Mouse (Mus musculus) gastrocnemius, postnatal 4 days (tissue): ENCODE results near the gene Ap3m1. TPM values are rescaled to one million over a fixed set of nuclear protein-coding genes. Genes with fewer than 3 reads are reported as not detected.

Experiments used
- DNase-seq, 2 experiments: peaks; one replicate each; pipeline ENCODE4 v3.0.0; 2021 to 2022; ENCODE audit warnings: low spot score in 2 of 2, mixed read lengths in 2 of 2
- total RNA-seq, 2 experiments: library from RNA; stranded (reverse); gene quantifications; 2 replicates each; pipeline ENCODE4 v1.2.3; 2021

Gene Ap3m1
- total RNA-seq, 2 experiments from 2014 or later, result 58.0 to 58.7 TPM

DNA sequence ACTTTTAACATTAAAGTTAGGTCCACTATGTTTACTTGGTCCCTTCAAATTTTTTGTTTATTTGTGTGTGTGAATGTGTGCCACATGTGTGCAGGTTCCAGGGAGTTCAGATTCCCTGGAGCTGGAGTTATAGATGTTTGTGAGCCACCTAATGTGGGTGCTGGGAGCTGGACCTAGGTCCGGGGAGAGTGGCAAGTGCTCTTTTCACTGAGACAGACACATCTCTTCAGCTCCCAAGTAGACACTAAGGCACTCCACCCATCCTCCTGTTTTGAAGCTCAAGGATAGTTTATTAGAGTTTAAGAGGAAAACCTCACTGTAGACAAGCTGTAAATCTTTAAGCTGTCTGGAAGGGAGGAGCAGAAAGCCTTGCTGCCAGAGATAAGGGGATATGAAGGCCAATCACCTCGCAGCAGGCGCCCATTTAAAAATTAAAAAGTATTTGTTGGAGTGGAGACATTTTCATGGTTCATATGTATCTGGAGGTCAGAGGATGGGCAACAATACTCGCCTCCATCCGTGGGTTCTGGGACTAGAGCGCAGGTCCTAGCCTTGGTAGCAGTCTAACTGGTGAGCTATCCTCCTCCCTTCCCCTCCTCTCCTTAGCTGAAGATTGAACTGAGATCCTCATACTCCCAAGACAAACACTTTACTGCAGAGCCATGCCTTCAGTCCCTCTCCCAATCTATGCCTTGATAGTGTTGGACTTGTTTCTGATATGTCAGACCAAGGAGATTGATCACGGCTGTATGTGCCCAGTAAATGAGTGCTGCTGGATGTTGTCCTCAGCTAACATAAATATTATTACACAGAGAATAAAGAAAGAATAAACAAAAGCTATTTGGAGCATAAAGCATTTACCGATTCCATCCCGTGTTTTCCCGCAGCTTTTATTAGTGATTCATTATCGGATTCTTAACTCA, 22.4 kb upstream of the Ap3m1 start:
- no peak for DNase-seq

- no peak for DNase-seq
These were observed 21.7 kb upstream of the Ap3m1 start for GRCm38 (mm10) chr14:21073981-21074380.

GRCm38 (mm10) chr14:21069594-21069993, 17.3 kb upstream of the Ap3m1 start:
- DNase-seq, result no peak

GRCm38 (mm10) chr14:21065490-21066162, 13.3 kb upstream of the Ap3m1 start:
- DNase-seq, result no peak

- DNase-seq, result no peak
These were observed 12.0 kb upstream of the Ap3m1 start for GRCm38 (mm10) chr14:21064321-21064720.

GRCm38 (mm10) chr14:21062766-21063513, 10.6 kb upstream of the Ap3m1 start:
- no peak for DNase-seq

DNA sequence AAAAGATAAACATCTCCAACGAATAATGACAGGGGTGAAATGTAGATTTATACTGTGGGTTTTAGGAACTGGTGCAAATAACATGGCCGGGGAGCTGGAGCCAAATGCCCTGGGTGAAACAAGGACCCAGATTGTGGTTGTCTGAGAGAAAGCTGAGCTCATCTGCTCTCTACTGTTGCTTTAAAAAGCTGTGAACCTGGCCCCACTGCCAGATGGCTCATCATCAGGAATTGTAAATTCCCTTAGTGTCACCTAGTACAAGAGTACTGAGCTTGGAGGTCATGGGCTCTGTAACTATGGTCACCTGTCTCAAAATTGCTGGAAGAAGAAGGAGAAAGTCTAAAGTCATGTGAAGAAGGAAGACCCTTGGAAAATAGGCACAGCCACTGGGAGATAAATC, 6.7 kb upstream of the Ap3m1 start:
- DNase-seq, result no peak

- no peak for DNase-seq
These were observed 1.3 kb upstream of the Ap3m1 start for GRCm38 (mm10) chr14:21053586-21053985.

- DNase-seq, result no peak
These were observed 843 bp upstream of the Ap3m1 start for GRCm38 (mm10) chr14:21053151-21053550.

DNA sequence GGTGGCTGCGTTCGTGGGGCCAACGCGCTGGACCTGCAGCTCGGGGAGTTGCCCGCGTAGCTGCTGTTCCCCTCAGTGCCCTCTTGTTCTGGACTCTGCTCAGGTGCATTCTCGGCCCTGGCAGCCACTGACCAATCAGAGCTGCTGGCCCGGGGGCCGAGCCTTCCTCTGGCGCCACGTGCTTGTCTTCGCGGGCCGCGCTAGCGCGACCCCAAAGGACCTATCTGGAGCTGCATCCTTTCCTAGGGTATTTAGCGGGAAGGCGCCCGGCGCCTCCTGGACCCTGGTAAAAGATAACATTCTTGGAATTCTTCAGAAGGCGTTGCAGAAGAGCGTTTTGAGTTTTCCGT, 448 bp upstream of the Ap3m1 start:
- DNase-seq, result peak; percentile 63 to 78

GRCm38 (mm10) chr14:21051380-21052111, 762 bp downstream of the Ap3m1 start:
- DNase-seq, result no peak

GRCm38 (mm10) chr14:21050734-21051133, 1.6 kb downstream of the Ap3m1 start:
- no peak for DNase-seq

- peak in 1 of 2 experiments; percentile 18 for DNase-seq
These were observed 3.4 kb downstream of the Ap3m1 start for GRCm38 (mm10) chr14:21048879-21049278.

DNA sequence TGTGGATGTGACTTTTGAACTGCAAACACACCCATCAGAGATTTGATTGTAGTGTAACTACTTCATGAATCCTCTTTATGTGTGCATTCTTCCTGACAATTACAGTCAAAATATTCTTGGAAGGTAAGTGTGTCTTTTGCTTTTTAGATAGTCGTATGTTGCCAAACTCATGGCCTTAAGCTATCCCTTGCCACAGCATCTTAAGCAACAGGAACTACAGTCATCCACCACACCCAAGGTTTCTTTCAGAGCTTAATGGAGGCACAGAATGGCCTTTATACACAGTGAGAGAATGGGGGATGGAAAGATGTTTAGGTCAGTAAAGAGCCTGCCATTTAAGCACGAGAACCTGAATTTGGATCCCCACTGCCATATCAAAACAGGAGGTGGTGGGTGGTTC, 4.5 kb downstream of the Ap3m1 start:
- no peak for DNase-seq

DNA sequence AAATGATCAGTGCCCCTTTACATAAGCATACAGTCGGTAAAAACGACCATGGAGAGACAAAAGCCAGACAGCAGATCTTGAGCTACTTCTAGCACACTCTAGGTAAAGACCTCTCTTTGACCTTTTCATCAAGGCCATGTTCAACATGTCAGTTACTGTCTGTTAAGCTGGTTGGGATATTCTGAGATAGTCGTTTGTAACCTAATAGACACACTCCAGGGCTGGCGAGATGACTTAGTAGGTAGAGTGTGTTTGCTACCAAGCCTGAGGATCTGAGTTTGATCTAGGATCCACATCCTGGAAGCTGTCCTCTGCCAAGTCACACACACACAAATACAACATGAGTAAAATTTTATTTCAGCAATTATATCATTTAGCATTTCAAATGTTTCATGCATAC, 12.7 kb downstream of the Ap3m1 start:
- DNase-seq, result no peak

DNA sequence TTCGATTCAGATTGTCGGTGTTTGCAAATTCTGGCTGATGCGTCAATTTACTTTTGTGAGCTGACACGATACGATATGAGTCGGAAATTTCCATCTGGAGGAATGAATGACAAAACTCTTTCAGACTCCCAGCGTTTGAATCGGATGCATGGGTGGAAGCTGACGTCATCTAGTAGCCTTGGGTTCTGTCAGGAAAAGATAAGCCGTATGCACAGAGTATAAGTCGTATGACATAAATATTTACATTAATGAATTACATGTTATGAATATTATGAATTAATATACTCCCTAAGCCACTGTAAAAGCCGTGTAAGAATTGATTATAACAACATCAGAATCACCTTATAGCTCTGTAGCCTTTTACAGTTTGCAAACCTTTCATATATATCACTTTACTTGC, 13.2 kb downstream of the Ap3m1 start:
- no peak for DNase-seq

DNA sequence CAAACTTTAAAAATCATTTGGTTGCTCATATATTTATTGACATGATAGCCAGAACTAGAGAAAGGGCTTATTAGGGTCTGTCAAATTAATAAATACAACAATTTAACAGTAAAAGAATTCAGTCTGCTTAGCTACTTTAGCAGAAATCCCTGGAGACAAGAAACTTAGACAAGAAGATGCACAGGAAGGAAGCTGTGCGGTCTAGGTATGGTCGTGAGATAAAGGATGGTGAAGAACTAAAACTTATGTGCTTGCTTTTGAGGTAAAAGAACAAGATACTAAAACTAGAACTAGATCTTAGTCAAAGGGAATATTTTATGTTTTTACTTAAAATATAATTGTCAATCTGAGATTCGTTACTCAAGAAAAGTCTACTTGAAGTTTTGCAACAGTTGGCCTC, 17.5 kb downstream of the Ap3m1 start:
- no peak for DNase-seq

DNA sequence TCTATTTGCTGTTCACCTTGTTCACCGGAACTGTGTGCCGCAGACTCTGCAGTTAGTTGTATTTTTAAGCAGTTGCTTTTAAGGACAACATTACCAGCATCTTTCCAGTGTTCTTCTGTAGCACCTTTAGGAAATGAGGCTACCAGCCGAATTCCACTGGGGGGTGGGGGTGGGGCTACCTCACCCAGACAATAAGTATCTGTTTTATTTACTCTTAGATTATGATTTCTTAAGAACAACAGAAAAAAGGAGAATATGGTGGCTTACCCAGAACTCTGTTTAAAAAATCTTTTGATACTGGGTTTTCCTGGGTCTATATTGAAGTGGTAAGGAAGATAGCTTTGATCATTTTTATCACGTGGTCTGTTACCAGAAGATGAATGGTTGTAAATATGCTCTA, 18.0 kb downstream of the Ap3m1 start:
- DNase-seq, result no peak

DNA sequence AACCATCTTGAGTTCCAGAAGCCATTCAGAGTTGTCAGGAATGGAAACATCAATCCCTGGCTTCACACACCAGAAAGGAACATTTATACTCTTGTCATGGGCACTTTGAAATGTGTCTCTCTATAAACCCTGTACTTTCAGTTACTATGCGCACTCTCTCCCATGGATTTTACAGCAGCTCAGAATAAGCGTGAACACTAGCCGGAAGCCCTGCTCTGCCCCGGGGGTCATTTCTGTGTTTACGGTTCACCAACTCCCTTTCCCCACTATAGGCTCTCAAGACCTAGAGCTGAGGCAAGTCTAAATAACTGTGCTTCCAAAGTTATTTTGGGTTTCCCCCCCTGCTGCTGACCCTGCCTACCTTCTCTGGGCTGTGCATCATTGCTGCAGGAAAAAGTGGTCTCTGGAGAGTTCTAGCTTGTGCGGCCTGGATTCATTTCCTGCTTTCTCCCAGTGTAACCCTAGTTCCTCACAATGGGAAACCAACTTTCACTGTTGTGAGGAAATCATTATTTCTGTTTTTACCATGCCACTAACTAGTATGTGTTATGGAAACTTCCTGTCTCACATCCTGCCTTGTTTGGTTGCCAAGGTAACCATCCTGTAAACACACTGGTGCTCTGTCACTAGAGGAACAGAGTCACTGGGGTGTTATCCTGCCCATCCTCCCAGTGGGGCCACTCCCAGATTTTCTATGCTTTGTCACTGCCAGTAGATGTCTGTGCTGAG, 20.4 kb downstream of the Ap3m1 start:
- DNase-seq, result peak in 1 of 2 experiments; percentile 34

DNA sequence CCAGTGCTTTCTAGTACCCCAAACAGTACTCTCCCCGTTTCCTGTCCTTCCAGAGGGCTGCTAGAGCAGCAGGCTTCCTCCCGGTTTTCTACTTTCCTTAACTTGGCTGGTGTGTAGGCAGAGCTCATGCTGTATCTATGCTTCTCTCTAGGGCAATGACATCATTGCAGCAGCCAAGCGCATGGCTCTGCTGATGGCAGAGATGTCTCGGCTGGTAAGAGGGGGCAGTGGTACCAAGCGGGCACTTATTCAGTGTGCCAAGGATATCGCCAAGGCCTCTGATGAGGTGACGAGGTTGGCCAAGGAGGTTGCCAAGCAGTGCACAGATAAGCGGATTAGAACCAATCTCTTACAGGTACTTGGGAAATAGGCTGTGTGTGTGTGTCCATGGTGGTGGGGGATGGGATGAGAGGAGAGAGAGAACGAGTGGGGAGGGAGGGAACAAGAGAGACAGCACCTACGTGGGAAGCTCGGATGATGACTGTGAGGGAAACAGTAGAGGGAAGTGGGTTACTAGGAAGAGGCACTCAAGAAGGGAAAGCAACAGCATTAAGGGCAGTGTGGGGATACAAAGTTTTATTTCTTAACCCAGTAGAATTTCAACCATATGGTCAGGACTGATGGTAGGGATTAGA, 23.2 kb downstream of the Ap3m1 start:
- no peak for DNase-seq
